Mouse (Mus musculus) embryonic facial prominence, embryonic 11.5 days (tissue): ENCODE results near the gene Ctbs. TPM values are rescaled to one million over a fixed set of nuclear protein-coding genes. Genes with fewer than 3 reads are reported as not detected.

Experiments used
- ATAC-seq: fragments of 200-750 bp; cut with Nextera tagmentation; replicated peaks from 2 replicates; pipeline ENCODE4 v1.8.0; 2017; ENCODE audit warnings: low read depth; ENCODE audit not compliant: insufficient number of reproducible peaks, low FRiP score, low TSS enrichment
- DNase-seq: peaks from one replicate; pipeline ENCODE4 v3.0.0-alpha.2; 2015; ENCODE audit warnings: low spot score
- H3K27ac ChIP-seq: fragments of 300-500 bp; sonication (generic); replicated peaks from 2 replicates; pipeline ENCODE4 v1.5.1; 2014; ENCODE audit warnings: mild to moderate bottlenecking, low read depth, low read length, control low read depth
- H3K27me3 ChIP-seq: fragments of 300-500 bp; sonication (generic); 2 replicates; pipeline ENCODE4 v1.6.1; 2014; ENCODE audit warnings: mild to moderate bottlenecking, low read length, moderate library complexity, mixed read lengths; ENCODE audit not compliant: control insufficient read depth, insufficient read depth
- H3K36me3 ChIP-seq: fragments of 300-500 bp; sonication (generic); replicated peaks from 2 replicates; pipeline ENCODE4 v1.6.1; 2014; ENCODE audit warnings: low read depth, mild to moderate bottlenecking, low read length, moderate library complexity, mixed read lengths; ENCODE audit not compliant: control insufficient read depth, insufficient read depth
- H3K4me1 ChIP-seq: fragments of 300-500 bp; sonication (generic); 2 replicates; pipeline ENCODE4 v1.6.1; 2014; ENCODE audit warnings: low read length, mixed read lengths; ENCODE audit not compliant: control insufficient read depth, insufficient read depth
- H3K4me2 ChIP-seq: fragments of 300-500 bp; sonication (generic); 2 replicates; pipeline ENCODE4 v1.6.1; 2014; ENCODE audit warnings: low read depth, mild to moderate bottlenecking, control low read depth, low read length, moderate library complexity
- H3K4me3 ChIP-seq: fragments of 300-500 bp; sonication (generic); 2 replicates; pipeline ENCODE4 v1.5.1; 2014; ENCODE audit warnings: low read depth, low read length, control low read depth
- H3K9ac ChIP-seq: fragments of 300-500 bp; sonication (generic); replicated peaks from 2 replicates; pipeline ENCODE4 v1.6.1; 2014; ENCODE audit warnings: mild to moderate bottlenecking, control low read depth, low read length
- H3K9me3 ChIP-seq: fragments of 300-500 bp; sonication (generic); replicated peaks from 2 replicates; pipeline ENCODE4 v1.6.1; 2016; ENCODE audit warnings: mild to moderate bottlenecking, low read length, inconsistent platforms, mixed read lengths; ENCODE audit not compliant: control insufficient read depth
- WGBS: fragments of 180-500 bp; shearing (Covaris S2); extraction: QIAGEN DNeasy Blood & Tissue Kit; methylation state at CpG from one replicate; pipeline ENCODE4 v1.1.7; 2014; 5-methylcytosine and 5-hydroxymethylcytosine counted together
- polyA plus RNA-seq: library from polyadenylated mRNA; unstranded; fragments of >200 nt; fragmentation: Nextera tagmentation; extraction: Ambion mirVana; gene quantifications from 2 replicates; pipeline ENCODE4 v1.2.1, GENCODE M21; 2014

Ctbs gene
- polyA plus RNA-seq, 1 experiment from 2014 or later = 6.7 TPM

DNA sequence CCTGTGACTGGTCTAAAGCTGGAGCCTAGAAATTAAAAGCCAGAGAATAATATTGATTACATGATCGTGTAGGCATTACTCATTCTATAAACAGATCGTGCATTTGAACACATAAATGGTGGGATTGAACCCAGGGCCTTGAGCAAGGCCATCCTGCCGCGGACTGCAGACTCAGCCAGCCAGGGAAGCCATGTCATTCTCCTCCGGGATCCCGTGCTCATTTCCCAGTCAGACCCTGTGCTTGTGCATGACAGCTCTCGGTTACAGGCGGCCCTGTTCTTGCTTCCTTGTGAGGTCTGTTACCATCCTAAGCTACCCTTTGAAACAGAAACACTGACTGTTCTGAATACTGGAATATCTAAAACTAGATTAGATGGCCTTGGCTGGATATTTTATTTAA, 14.9 kb upstream of the Ctbs start:
- WGBS = 88% methylated on average over 8 of the region's 8 CpGs
- Histone ChIP-seq H3K9me3 (no peaks in the 10 kb centered on the region), H3K36me3 (peaks cover 6% of the 10 kb centered on the region), H3K27ac (no peak overlapping the region), H3K27me3 (no peaks in the 10 kb centered on the region), H3K4me2 (no peak overlapping the region), H3K9ac (no peak overlapping the region), H3K4me1 (no peaks in the 10 kb centered on the region), H3K4me3 (no peak overlapping the region)
- DNase-seq = no peak
- no peak for ATAC-seq

DNA sequence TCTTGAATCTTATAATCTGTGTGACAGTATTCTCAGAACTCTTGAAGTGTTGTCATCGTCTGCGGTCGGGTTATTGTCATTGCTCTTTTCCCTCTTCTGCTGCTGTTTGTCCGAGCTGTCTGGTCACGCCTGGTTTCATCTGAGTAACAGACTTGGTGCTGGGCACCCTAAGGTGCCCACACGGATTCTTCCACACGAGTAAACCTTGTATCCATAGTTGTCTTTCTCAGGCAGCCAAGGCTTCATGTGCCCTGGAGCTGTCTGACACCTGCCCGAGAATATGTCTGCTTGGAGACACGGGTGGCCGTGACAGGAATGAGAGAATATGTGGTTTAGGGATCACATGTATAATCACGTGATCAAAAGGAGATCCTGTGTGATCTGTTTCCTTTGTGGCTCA, 14.1 kb upstream of the Ctbs start:
- no peak overlapping the region for H3K9ac ChIP-seq
- no peaks in the 10 kb centered on the region for H3K9me3 ChIP-seq
- H3K4me2 ChIP-seq = no peak overlapping the region
- no peak for DNase-seq
- no peaks in the 10 kb centered on the region for H3K27me3 ChIP-seq
- H3K27ac ChIP-seq = no peak overlapping the region
- ATAC-seq = no peak
- peaks cover 6% of the 10 kb centered on the region for H3K36me3 ChIP-seq
- 91% methylated on average over 11 of the region's 11 CpGs for WGBS
- no peak overlapping the region for H3K4me3 ChIP-seq
- H3K4me1 ChIP-seq = no peaks in the 10 kb centered on the region

DNA sequence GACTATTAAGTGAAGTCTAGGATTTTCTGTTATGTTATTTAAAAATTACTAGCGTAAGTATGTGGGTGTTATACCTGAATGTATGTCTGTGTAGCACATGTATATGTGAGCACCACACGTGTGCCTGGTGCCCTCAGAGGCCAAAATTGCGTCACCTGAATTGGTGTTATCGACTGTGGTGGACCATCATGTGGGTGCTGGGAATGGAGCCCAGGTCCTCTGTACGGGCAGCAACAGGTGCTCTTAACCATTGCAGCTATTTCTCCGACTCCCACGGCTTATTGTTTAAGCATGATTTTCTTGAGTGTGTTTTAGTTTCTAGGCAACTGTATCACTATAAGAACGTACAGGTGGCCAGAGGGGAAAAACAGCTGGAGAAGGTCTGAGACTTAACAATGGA, 13.5 kb upstream of the Ctbs start:
- 94% methylated on average over 8 of the region's 8 CpGs for WGBS
- Histone ChIP-seq H3K4me2 (no peak overlapping the region), H3K4me1 (no peaks in the 10 kb centered on the region), H3K9me3 (no peaks in the 10 kb centered on the region), H3K9ac (no peak overlapping the region), H3K36me3 (peaks cover 6% of the 10 kb centered on the region), H3K27me3 (no peaks in the 10 kb centered on the region), H3K27ac (no peak overlapping the region), H3K4me3 (no peak overlapping the region)
- ATAC-seq (no peak), DNase-seq (no peak)

DNA sequence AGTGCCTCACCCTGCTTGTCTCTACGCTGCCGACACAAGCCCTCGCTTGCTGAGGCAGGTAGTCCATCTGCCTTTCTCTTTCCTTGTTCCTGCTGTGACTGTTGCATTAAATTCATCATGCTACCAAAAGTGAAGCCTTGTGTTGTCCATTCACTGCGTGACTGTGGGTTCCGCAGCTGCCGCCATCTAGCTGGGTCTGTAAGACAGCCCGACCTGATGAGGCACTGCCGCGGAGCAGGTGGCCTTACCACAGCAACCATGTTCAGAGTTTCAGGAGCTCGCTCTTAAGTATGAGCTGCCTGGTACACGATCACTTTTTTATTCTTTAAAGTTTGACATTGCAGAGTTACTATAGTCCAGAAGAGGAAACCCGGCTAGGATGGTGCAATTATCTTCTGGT, 9.6 kb upstream of the Ctbs start:
- Histone ChIP-seq H3K27ac (no peak overlapping the region; the same call in 1 of the 2 replicates), H3K4me3 (no peak overlapping the region), H3K36me3 (peaks cover 6% of the 10 kb centered on the region; the same call in 1 of the 2 replicates), H3K4me1 (no peaks in the 10 kb centered on the region), H3K9me3 (no peaks in the 10 kb centered on the region), H3K4me2 (no peak overlapping the region), H3K27me3 (no peaks in the 10 kb centered on the region), H3K9ac (no peak overlapping the region)
- DNase-seq (no peak), ATAC-seq (no peak)
- 92% methylated on average over 12 of the region's 12 CpGs for WGBS

DNA sequence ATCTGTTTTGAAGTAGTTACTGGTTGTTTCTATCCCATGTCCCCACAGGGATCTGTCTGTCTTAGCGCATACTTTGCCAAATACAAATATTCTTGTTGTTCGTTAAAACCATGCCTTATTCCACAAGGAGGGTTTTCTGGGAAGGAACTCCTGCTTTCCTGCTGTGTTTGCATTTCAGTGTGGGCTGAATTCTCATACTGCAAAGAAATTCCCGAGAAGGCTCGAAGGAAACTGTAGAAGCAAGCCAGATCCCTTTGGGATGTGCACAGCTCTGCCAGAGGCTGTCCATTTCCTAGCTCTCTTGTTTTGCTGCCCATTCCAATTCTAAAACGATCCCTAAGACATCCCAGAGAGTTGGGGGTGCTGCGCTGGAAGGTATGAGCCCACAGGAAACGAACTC, 9.2 kb upstream of the Ctbs start:
- H3K4me1 ChIP-seq = no peaks in the 10 kb centered on the region
- H3K4me2 ChIP-seq = no peak overlapping the region
- H3K4me3 ChIP-seq = no peak overlapping the region
- no peak for ATAC-seq
- peaks cover 6% of the 10 kb centered on the region; the same call in 1 of the 2 replicates for H3K36me3 ChIP-seq
- WGBS = 75% methylated on average over 7 of the region's 7 CpGs
- no peak for DNase-seq
- no peaks in the 10 kb centered on the region for H3K9me3 ChIP-seq
- H3K9ac ChIP-seq = no peak overlapping the region
- H3K27me3 ChIP-seq = no peaks in the 10 kb centered on the region
- H3K27ac ChIP-seq = no peak overlapping the region

DNA sequence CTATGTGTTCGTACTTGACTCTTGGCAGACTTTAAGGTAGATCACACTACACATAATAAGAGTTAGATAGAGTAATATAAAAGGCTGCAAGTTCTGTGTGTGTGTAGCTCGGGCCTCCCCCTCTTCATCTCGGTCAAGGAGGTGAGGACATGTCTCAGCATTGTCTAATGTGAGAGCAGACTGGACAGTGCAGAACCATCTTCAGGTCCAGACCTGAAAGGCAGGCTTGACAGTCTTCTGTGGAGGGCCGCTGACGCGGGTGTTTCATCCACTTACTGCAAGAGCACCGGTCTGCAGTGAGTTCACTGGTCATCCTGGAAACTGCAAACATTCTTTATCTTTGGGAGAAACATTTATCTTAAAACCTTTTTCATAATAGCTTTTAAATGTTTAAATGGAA, 7.1 kb upstream of the Ctbs start:
- no peaks in the 10 kb centered on the region for H3K4me1 ChIP-seq
- H3K27ac ChIP-seq = no peak overlapping the region
- 87% methylated on average over 7 of the region's 7 CpGs for WGBS
- H3K4me3 ChIP-seq = no peak overlapping the region
- H3K9me3 ChIP-seq = no peaks in the 10 kb centered on the region
- DNase-seq (no peak), ATAC-seq (no peak)
- no peak overlapping the region for H3K4me2 ChIP-seq
- H3K36me3 ChIP-seq = peaks cover under 1% of the 10 kb centered on the region; the same call in 1 of the 2 replicates
- H3K9ac ChIP-seq = no peak overlapping the region
- H3K27me3 ChIP-seq = no peaks in the 10 kb centered on the region

DNA sequence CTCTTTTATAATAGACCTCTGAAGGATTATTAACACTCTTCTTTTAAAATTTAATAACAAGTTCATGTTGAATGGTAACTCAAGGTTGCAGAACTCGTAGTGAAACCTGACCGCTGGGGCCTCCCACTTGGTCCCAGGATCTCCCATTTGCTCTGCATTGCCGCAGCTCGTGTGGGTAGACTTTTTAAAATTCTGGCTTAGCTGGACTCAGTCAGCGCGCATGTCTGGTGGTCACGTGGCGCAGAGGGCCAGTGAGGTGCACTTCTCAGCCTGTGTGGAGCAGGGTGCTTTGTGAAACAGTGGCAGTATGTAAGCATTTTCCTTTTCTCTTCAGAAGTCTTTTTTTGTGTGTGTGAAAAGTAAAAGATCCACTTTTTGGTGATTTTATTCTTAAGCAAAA, 6.7 kb upstream of the Ctbs start:
- Histone ChIP-seq H3K4me1 (no peaks in the 10 kb centered on the region), H3K27me3 (no peaks in the 10 kb centered on the region), H3K27ac (no peak overlapping the region), H3K9ac (no peak overlapping the region), H3K36me3 (no peaks in the 10 kb centered on the region; the same call in 1 of the 2 replicates), H3K4me3 (no peak overlapping the region), H3K9me3 (no peaks in the 10 kb centered on the region), H3K4me2 (no peak overlapping the region)
- WGBS = 86% methylated on average over 8 of the region's 8 CpGs
- DNase-seq (no peak), ATAC-seq (no peak)

DNA sequence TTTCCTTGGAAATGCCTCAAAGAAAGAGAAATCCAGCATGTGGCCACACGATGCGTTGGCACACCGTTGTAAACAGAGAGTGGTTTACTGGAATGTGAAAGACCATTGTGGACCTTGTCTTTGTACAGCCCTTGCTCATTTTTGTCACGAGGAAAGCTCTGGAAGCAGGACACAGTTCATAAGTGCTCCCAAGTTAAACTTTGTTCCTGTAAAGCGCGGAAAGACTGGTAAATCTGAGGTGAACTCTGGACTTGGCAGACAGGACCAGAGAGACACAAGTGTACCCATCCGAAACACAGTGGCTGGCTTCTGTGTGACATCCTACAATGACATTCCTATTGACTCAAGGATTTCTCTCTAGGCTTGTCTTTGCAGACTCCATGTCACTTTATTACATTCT, 6.2 kb upstream of the Ctbs start:
- 93% methylated on average over 7 of the region's 7 CpGs for WGBS
- Histone ChIP-seq H3K4me3 (no peak overlapping the region), H3K4me1 (no peaks in the 10 kb centered on the region), H3K27ac (no peak overlapping the region), H3K36me3 (no peaks in the 10 kb centered on the region; the same call in 1 of the 2 replicates), H3K9me3 (no peaks in the 10 kb centered on the region), H3K9ac (no peak overlapping the region), H3K27me3 (no peaks in the 10 kb centered on the region), H3K4me2 (no peak overlapping the region)
- ATAC-seq (no peak), DNase-seq (no peak)
